Mouse (Mus musculus): ENCODE data around the gene G530012D18Rik. TPM values are rescaled to one million over a fixed set of nuclear protein-coding genes. Genes with fewer than 3 reads are reported as not detected.
"Not testable (repeated sequence)": the region's sequence is repeated elsewhere in the genome, so short reads cannot be mapped to it uniquely, and the experiment has no call there.

G530012D18Rik gene
- polyA plus RNA-seq, 1 experiment = not detected

DNA sequence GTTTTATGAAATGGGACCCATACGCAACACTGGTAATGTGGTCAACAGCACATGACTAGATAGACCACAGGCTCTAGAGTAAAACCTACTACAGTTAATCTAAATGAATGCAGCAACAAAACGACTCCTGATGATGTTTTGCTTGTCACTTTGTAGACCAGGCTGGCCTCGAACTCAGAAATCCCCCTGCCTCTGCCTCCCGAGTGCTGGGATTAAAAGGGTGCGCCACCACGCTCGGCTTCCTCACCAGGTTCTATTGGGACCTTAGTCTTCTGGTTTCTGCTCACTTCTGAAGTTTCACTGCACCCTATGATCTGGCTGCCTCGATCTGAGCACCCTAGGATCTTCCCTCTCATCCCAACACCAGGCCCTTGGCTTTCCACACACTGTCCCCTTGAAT lies 17.1 kb downstream of the G530012D18Rik start:
- not testable (repeated sequence) for H3K4me1 ChIP-seq (ENCODE audit: control insufficient read depth, insufficient read depth, low read length); H3K27ac ChIP-seq (ENCODE audit: control insufficient read depth, insufficient read depth, low read depth, low read length, poor library complexity); H3K4me3 ChIP-seq (replicated peaks; ENCODE audit: control insufficient read depth, low read depth, low read length)
- 72% methylated on average over 8 of the region's 8 CpGs for WGBS

DNA sequence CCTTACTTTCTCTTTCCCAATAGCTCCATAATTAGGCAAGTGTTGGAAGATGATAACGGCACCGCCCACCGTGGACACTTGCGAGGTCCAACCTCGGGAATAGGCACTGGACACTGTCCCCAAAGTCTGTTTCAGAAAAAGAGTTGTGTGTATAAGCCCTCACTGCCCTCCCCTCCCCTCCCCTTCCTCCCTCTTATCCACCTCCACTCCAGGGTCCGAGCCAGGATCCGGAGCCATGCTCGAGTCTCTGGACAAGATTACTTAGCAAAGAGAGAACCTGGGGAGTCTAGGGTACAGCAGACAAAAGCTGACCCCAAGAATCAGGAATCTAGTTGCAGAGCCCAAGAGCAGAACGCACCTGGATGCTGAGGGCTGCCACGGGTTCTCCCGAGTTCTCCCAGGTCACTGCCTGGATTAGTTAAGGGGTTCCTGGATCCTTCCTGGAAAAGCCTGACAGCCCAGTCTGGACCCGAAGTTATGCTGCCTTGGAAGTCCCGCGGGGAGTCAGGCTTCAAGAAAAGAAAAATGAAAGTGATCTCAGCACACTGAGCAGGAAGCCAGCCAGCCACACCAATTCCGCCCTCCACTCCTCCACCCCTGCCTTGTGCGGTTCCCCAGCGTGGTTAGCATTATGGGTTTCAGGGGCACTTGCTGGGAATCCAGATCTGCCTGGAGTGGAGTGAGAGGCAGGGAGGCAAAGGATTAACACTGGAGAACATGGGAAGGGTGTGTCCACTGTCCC lies 23.0 kb downstream of the G530012D18Rik start, which contains the start of gene Sp110:
TSS of gene Sp110 (minus strand) at position 547 of the 742 bp plus-strand sequence.
- not testable (repeated sequence) for H3K27ac ChIP-seq (ENCODE audit: control insufficient read depth, insufficient read depth, low read depth, low read length, poor library complexity); H3K4me3 ChIP-seq (replicated peaks; ENCODE audit: control insufficient read depth, low read depth, low read length); H3K4me1 ChIP-seq (ENCODE audit: control insufficient read depth, insufficient read depth, low read length)
- 40% methylated on average over 17 of the region's 17 CpGs for WGBS

DNA sequence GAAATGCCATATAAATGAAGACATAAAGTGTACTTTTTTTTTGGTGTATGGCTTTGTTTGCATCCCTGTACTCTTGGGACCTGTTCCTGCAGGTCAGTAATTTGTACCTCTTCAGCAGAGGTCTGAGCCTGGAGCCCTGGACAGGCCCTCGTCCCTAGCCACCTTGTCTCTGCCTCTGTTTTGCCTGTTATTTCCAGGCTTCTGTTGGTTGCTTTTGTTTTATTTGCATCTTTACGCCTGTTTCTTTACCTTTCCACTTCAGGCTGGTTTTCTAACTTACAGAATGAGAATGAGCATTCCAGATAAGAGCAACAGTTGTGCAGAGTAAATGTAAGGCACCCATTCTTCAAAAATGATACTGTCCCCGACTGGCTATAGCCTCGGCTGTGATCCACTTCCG lies 24.6 kb downstream of the G530012D18Rik start, which contains the start of gene Sp140:
TSS of gene Sp140 (plus strand) at position 301 of the 400 bp plus-strand sequence.
- 46% methylated on average over 1 of the region's 5 CpGs for WGBS
- peak within 1 kb of the TSS; percentile 55 for H3K4me3 ChIP-seq (replicated peaks; ENCODE audit: control insufficient read depth, low read depth, low read length)

DNA sequence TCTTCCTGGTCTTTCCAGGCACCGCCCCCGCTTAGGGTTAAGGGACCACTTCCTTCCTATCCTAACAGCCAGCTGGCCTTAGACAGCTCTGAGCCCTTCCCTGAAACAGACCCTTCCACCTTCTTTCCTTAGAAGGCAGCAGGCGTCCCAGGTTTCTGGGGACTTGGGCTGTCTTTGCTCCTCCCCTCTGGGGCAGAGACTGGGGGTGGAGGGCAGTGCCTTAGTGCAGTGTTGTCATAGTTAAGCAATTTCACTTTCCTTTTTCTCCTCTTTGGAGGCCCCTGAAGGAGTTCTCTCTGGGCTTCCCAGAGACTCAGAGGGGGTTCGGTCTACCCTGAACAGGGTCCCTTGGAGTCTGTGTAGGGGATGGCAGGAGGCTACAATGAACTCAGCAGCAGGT lies 25.3 kb downstream of the G530012D18Rik start:
- Histone ChIP-seq H3K4me3 (replicated peaks; ENCODE audit: control insufficient read depth, low read depth, low read length) (peak overlapping the region; percentile 55), H3K27ac (ENCODE audit: control insufficient read depth, insufficient read depth, low read depth, low read length, poor library complexity) (peak overlapping the region; percentile 73)
- H3K4me1 ChIP-seq (ENCODE audit: control insufficient read depth, insufficient read depth, low read length) = not testable (repeated sequence)
- 32% methylated on average over 4 of the region's 4 CpGs for WGBS

More for the DNA sequence above, 24.6 kb downstream of the G530012D18Rik start, which contains the start of gene Sp140:
- not testable (repeated sequence) for H3K4me1 ChIP-seq (ENCODE audit: control insufficient read depth, insufficient read depth, low read length)
- H3K27ac ChIP-seq (ENCODE audit: control insufficient read depth, insufficient read depth, low read depth, low read length, poor library complexity) = peak within 1 kb of the TSS; percentile 73

DNA sequence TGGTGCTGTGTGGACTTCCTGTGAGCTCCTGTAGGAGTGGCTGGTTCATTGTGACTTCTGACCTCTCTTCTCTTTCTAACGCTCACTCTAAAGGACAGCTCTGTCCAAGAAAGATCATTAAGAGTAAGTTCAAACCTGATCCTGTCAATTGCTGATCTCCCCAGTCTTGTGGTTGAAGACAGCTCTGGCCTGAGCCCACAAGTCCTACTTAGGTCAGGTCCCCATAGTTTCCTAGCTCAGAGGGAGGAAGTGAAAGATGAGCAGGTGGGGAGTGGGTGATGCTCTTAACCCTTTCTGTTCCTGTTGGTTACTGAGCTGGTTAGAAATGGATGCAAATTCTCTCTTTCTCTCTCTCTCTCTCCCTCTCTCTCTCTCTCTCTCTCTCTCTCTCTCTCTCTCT lies 28.9 kb downstream of the G530012D18Rik start:
- not testable (repeated sequence) for H3K4me1 ChIP-seq (ENCODE audit: control insufficient read depth, insufficient read depth, low read length); H3K27ac ChIP-seq (ENCODE audit: control insufficient read depth, insufficient read depth, low read depth, low read length, poor library complexity); H3K4me3 ChIP-seq (replicated peaks; ENCODE audit: control insufficient read depth, low read depth, low read length)
- WGBS = 40% methylated on average over 1 of the region's 1 CpGs

DNA sequence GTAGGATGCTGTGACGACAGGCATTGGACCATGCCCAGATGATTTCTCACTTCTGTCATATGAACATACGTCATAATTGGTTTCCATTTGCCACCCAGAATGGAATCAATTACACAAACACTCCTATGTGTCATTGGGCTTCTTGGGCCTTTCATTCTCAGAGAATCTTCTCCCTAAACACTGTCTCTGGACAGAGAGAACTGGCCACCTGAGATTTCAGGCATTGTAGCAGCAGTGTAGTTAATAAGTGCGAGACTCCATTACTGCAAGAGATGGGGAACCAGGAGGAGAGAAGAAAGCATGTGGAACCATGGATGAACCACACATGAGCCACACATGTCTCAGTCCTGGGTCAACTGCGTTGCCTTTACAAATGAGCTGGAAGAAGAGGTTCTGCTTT lies 32.9 kb downstream of the G530012D18Rik start:
- peak overlapping the region; percentile 83 for H3K27ac ChIP-seq (ENCODE audit: control insufficient read depth, insufficient read depth, low read depth, low read length, poor library complexity)
- not testable (repeated sequence) for H3K4me1 ChIP-seq (ENCODE audit: control insufficient read depth, insufficient read depth, low read length); H3K4me3 ChIP-seq (replicated peaks; ENCODE audit: control insufficient read depth, low read depth, low read length)
- WGBS = 67% methylated on average over 4 of the region's 4 CpGs

DNA sequence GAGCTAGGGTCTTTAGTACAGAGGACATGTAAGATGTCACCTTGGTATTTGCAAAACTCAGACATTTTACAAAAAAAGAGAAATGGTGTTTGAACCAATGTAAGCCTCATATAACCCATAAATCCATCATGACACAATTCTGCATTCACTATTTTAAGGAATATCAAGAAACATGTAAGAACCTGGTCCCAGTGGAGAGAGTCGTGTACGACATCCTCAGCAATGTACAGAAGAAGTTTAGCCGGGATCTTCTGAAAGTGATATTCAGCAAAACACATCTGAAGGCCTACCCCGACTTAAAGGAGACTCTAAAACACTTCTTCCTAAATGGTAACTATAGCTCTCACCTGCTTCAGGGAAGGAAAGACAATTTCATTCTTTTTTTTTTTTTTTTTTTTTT lies 35.1 kb downstream of the G530012D18Rik start:
- H3K27ac ChIP-seq (ENCODE audit: control insufficient read depth, insufficient read depth, low read depth, low read length, poor library complexity); H3K4me3 ChIP-seq (replicated peaks; ENCODE audit: control insufficient read depth, low read depth, low read length); H3K4me1 ChIP-seq (ENCODE audit: control insufficient read depth, insufficient read depth, low read length): not testable (repeated sequence)
- WGBS = no CpG with 5 or more reads among the region's 4 CpGs

DNA sequence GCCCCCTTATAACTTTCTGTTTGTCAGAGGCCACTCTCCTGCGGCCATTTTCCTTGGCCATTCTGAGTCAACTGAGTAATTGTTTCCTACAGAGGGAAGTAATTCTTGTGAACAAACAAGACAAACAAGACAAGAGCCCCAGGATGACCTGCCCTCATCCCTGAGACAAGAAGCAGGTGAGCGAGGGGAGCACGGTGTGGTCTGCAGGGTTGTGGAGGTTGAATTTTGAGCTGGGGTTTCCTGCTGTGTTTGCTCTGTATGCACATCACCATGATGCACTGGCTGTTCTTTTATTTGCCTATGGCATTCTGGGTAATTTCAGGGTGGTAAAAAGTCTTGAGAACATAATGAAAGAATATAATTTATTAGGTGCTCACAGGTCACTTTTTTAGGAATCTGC lies 39.6 kb downstream of the G530012D18Rik start:
- 94% methylated on average over 3 of the region's 3 CpGs for WGBS
- H3K27ac ChIP-seq (ENCODE audit: control insufficient read depth, insufficient read depth, low read depth, low read length, poor library complexity); H3K4me3 ChIP-seq (replicated peaks; ENCODE audit: control insufficient read depth, low read depth, low read length); H3K4me1 ChIP-seq (ENCODE audit: control insufficient read depth, insufficient read depth, low read length): not testable (repeated sequence)

DNA sequence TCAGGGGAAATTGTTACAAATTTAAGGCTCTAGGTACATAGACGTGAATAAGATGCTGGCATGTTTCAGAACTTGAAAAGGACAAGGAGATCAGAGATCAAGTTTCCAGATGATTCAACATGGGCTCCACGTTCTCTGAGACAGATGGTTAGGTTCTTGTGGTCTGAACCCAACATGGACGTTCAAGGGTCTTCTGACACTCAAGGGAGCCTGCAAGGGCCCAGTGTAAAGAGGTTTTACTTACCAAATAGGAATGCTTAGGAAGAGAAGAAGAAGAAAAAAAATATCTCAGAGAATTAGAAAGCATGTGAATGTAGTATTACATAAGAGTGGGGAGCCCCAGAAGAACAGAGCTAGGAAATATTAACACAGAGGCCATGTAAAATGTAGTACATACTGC lies 40.3 kb downstream of the G530012D18Rik start:
- WGBS = 58% methylated on average over 3 of the region's 3 CpGs
- H3K4me3 ChIP-seq (replicated peaks; ENCODE audit: control insufficient read depth, low read depth, low read length); H3K4me1 ChIP-seq (ENCODE audit: control insufficient read depth, insufficient read depth, low read length); H3K27ac ChIP-seq (ENCODE audit: control insufficient read depth, insufficient read depth, low read depth, low read length, poor library complexity): not testable (repeated sequence)

DNA sequence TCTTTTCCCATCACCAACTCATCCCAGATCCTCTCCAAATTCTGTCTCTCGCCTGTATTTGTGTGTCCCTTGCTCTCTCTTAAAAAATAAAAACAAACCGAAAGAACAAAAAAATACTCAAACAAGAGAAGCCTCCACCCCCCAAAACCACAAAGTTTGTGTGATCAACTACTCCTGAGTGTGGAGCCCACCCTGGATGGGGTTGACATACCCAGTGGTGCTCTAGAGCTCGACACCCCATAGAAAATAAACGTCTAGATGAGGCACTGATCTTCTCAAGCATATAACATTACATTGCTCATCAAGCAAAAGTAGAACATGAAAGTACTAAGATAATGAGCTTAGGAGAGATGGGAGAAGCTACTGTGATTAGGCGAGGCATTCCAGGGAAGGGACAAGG lies 41.7 kb downstream of the G530012D18Rik start:
- not testable (repeated sequence) for H3K4me1 ChIP-seq (ENCODE audit: control insufficient read depth, insufficient read depth, low read length); H3K27ac ChIP-seq (ENCODE audit: control insufficient read depth, insufficient read depth, low read depth, low read length, poor library complexity); H3K4me3 ChIP-seq (replicated peaks; ENCODE audit: control insufficient read depth, low read depth, low read length)
- 62% methylated on average over 4 of the region's 5 CpGs for WGBS

DNA sequence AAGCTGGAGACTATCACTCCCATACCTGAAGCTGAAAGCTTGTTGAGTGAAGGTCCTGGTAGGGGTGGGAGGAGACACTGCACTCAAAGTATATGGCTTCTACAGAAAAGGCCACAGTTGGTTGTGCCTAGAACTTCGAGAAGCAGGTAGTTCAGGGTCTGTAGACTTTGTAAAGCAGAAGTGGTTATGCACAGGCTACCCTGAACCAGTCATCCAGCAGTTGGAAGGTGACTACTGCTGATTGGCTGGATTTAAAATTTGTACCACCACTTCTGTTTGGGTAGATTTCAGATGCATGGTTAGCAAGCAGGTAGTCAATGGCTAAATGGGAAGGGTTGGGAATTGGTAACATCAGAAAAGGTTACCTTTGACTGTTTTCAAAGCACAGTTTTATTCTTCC lies 43.2 kb downstream of the G530012D18Rik start:
- not testable (repeated sequence) for H3K27ac ChIP-seq (ENCODE audit: control insufficient read depth, insufficient read depth, low read depth, low read length, poor library complexity); H3K4me1 ChIP-seq (ENCODE audit: control insufficient read depth, insufficient read depth, low read length); H3K4me3 ChIP-seq (replicated peaks; ENCODE audit: control insufficient read depth, low read depth, low read length)
- 44% methylated on average over 1 of the region's 1 CpGs for WGBS

Other genes with a start within 250 kb of the G530012D18Rik start
- 41.5 and 75.9 TPM in 2 replicates for gene Sp110, start 23.1 kb downstream of the G530012D18Rik start, polyA plus RNA-seq (2011; ENCODE audit: insufficient read depth, insufficient read length, low replicate concordance, missing spikeins)
- gene Sp140, start 24.7 kb downstream of the G530012D18Rik start, polyA plus RNA-seq (2011; ENCODE audit: insufficient read depth, insufficient read length, low replicate concordance, missing spikeins) = 54.4 and 87.5 TPM in 2 replicates
- 107 and 147 TPM in 2 replicates for gene Sp100, start 74.3 kb downstream of the G530012D18Rik start, polyA plus RNA-seq (2011; ENCODE audit: insufficient read depth, insufficient read length, low replicate concordance, missing spikeins)
- gene A630001G21Rik, start 203.0 kb downstream of the G530012D18Rik start, polyA plus RNA-seq (2011; ENCODE audit: insufficient read depth, insufficient read length, low replicate concordance, missing spikeins) = 28.7 and 60.7 TPM in 2 replicates
- 22.7 and 25.7 TPM in 2 replicates for gene Cab39, start 217.8 kb downstream of the G530012D18Rik start, polyA plus RNA-seq (2011; ENCODE audit: insufficient read depth, insufficient read length, low replicate concordance, missing spikeins)

All from bone marrow, adult 2 months (tissue).